Mouse (Mus musculus): ENCODE measurements at regions not wholly inside any gene's neighbourhood (a gene's known extent, or its start where the extent isn't known, plus 50 kb on each side); places are given as distances from the start of the nearest gene placed in this dataset.

- no peak for DNase-seq (ENCODE audit: low spot score in 2 of 2)
These were observed 60.3 kb upstream of the Wnt4 start for GRCm38 (mm10) chr4:137216908-137217497.

- DNase-seq (ENCODE audit: low spot score in 2 of 2), result no peak
These were observed 62.7 kb upstream of the Wnt4 start for GRCm38 (mm10) chr4:137214573-137214972.

GRCm38 (mm10) chr4:137212846-137213245 is 64.4 kb upstream of the Wnt4 start:
- no peak for DNase-seq (ENCODE audit: low spot score in 2 of 2)

DNA sequence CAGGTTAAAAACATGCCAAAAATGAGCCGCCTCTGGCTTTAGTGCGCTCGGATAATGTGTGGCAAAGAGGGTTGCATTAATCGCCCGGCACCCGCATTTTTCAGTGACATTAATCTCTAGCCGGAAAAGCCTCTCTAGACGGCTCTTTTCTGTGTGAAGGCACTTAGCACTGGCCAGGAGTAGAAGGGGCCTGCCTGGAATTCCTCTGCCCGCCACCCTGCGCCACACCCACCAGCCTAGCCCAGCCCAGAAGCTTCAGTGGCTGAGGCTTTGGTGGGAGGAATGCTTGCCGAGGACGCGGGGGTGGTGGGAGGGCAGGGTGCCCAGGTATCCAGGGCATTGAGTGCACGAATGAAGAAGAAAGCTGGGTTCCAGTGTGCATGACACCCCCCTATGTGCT is 65.2 kb upstream of the Wnt4 start:
- no peak for DNase-seq (ENCODE audit: low spot score in 2 of 2)

- DNase-seq (ENCODE audit: low spot score in 2 of 2), result peak in 1 of 2 experiments; percentile 32
These were observed 66.0 kb upstream of the Wnt4 start for GRCm38 (mm10) chr4:137211288-137211687.

- DNase-seq (ENCODE audit: low spot score in 2 of 2), result no peak
These were observed 66.8 kb upstream of the Wnt4 start for GRCm38 (mm10) chr4:137210525-137210924.

DNA sequence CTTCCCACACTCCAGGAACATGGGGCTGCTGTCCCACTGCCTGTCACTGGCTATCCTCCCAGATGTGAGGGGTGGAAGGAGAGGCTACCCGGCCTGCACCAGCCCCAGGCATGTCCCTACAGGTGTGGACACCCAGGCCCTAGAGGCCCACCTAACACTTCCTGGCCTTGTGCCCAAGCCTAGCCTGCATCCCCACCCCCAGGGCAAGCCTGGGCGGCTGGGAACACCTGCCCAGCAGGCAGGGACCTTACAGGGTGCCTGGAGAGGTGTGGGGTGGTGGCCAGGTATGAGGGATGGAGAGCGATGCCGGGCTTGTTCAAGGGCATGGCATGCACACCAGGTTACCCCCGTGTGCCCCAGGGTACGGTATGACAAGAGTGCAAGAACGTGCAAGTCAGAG is 76.3 kb upstream of the Wnt4 start:
- no peak for DNase-seq (ENCODE audit: low spot score in 2 of 2)

DNA sequence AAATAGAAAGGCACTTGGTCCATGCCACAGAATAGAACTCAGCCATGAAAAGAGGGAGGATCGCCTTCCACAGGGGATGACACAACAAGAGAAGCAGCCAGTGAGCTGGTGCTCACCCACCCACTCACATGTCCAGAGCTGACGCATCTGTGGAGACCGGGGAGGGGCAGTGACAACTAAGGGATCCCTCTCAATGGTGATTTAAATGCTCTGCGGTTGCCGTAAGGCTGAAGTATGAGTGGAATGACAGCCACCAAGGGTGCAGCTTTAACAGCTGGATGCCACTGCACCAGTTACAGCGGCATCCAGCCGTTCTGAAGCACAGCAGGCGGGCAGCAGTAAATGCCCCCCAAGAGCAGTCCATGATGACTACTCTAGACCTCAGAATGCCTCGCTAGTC is 76.9 kb upstream of the Wnt4 start:
- DNase-seq (ENCODE audit: low spot score in 2 of 2), result no peak

DNA sequence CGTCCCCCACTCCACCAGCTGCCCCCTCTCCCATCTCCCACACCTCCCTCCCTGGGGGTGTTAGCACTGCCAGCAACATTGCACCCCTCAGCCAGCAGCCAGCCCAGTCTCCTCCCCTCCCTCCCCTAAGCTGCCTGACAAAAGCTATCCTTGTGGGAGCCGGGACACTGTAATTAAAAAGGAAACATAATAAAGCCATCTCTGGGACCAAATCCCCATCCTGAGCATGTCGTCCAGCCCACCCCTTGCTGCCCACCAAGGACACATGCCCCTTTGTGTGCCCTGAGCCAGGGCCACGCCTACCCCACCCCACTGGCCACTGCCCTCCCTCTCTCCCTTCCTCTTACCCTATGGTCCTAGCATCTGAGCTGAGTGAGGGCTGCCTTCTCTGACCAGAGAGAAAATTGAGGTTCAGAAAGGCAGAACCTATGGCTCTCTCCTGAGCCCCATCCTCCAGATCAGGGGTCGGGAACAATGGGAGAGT is 80.8 kb upstream of the Wnt4 start:
- no peak for DNase-seq (ENCODE audit: low spot score in 2 of 2)

DNA sequence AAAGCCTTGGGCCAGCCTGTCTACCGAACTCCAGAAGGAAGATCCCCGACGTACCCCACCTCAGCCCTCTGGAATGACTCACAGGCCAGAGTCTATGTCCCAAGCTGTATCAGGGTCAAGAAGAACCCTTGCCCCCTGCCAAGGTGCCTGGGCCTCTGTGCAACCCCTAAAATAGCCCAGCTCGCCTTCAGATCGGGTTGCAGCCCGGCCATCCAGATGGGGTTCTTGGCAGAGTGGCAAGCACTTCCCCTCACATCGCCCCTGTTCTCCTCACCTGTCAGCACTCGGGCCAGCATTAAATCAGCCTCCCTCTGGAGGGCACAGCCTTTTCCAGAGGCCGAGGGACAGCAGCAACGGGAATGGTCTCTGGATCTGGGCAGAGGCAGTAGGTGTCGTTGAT is 83.2 kb upstream of the Wnt4 start:
- DNase-seq (ENCODE audit: low spot score in 2 of 2), result no peak

GRCm38 (mm10) chr4:137190625-137191024 is 86.7 kb upstream of the Wnt4 start:
- DNase-seq (ENCODE audit: low spot score in 2 of 2), result no peak

DNA sequence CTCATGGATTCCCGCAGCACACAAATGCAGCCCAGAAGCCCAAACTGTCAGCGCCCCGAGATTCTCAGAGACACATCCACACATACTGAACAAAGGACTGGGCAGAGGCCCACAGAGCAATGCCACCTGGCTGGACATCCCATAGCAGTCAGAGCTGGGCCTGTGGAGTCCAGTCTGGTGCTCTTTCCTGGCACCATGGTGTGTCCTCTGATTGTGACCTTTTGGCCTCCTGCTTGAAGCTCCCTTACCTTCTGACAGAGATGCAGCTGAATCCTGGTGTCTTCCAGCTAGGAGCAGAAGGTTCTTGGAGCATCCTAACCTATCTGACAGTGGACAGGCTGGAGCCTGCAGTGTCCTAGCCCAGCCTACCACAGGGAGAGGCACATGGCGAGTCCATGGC is 87.5 kb upstream of the Wnt4 start:
- DNase-seq (ENCODE audit: low spot score in 2 of 2), result no peak

DNA sequence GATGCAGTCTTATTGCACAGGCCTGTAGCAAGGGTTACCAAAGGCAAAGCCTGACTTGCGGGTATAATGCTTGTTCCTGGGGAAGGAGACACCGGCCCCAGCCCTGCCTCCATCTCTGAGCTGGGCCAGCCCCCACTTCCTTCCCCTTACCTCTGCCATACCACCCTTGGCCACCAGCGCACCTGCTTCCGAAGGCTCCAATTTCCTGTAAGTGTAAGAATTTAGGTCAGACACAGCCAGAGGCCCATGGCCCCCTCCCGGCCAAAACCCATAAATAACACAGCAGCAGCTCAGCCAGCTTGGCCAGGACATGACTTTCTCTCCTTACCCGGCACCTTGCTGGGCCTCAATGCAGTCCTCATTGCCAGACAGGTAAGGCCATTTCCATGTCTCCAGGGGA is 88.2 kb upstream of the Wnt4 start:
- DNase-seq (ENCODE audit: low spot score in 2 of 2), result no peak

- no peak for DNase-seq (ENCODE audit: low spot score in 2 of 2)
These were observed 89.7 kb upstream of the Wnt4 start for GRCm38 (mm10) chr4:137187592-137187991.

DNA sequence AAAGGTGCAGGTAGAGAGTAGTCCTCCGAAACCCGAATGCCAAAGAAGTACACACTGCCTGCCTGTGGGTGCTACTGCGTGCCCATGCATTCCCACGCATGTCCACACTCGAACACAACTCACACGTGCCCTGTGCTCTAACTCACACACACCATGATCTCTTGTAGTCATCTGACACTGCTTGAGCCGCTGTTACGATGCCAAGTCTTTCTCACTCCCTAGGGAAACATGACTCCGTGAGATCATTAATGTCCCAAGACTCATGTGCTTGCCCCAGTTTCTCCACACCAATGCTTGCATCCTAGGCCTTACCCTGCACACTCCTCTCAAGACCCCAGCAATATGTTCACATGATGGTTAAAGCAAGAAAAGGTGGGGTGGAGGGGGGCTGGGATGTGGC is 90.2 kb upstream of the Wnt4 start:
- DNase-seq (ENCODE audit: low spot score in 2 of 2), result no peak

DNA sequence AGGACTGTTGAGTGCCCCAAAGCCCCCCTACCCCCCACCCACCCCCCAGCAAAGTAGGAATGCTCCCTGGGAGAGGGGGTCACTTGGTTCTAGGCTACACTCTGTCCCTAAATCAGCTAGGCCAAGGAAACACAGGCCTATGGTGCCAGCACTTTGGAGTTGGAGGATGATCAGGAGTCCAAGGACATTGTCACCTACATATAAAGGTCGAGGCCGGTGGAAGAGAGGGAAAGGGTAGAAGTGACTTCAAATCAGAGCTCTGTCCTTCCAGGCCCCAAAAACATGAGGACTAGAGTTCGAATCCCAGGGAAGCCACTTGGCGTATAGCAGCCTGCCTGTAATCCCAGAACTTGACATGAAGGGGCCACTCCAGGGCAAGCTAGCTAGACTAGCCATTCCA is 92.3 kb upstream of the Wnt4 start:
- no peak for DNase-seq (ENCODE audit: low spot score in 2 of 2)

DNA sequence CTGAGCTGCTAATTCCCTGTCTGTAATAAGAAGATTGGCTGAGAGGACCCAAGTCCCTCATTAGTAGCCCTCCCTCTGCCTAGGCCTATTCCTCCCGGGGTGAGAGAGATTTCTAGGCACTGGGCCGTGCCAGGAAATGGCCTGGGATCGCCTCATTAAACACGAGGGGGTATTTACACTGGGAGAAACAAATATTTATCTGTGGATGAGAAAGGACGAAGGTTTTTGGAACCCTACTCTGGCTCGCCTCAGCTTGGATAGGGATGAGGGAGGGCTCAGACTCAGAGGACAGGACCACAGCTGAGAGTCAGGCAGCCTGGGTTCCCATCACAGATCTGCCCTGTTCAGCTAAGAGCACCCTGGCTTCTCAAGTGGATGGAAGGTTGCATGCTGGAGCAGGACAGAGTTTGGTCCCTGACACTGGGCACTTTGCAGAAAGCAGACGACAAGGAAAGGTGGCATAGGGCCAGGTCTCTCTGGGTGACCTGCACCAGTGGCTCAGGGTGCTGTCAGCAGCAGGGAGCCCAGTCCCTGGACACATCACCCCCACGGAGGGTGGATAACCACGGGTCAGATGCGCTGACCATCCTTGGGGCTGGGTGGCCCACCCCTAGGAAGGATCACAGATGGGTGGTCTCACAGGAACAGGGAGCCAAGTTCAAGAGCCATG is 94.0 kb upstream of the Wnt4 start:
- DNase-seq (ENCODE audit: low spot score in 2 of 2), result no peak

DNA sequence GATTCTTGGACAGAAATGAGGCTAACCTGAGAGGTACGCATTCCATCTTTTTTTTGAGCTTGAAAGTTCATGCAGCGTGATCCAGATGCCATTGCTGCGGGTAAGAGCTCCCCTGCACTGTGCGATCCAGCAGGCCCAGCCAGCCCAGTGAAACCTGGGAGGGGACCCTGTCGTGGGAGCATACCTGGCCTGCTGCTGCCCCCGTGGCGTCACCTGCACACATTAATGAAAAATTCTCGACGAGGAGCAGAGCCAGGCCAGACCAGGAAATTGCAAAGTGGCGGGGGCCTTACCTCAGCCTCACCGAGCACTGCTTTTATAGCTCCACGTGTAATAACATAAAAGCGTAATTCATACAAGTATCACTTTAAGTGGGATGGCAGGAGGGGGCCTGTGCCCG is 94.7 kb upstream of the Wnt4 start:
- no peak for DNase-seq (ENCODE audit: low spot score in 2 of 2)

DNA sequence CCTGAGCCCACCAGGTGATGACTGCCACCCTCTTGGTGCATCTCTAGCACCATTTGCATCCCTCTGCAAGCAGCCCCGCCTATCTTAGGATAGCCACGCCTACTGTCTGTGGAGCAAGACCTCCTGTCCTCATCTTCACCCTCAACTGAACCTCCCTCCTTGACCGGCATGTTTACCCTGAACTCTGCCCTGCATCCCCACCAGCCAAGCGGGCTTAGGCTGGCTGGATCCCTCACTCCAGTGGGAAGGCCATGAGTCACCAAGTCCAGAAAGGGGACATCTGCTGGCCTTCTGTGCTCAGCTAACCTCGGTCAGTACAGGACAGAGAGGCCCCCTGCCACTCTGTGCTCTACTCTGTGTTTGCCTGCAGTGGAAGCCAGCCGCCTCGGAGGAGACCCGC is 96.0 kb upstream of the Wnt4 start:
- no peak for DNase-seq (ENCODE audit: low spot score in 2 of 2)

- DNase-seq (ENCODE audit: low spot score in 2 of 2), result no peak
These were observed 97.2 kb upstream of the Wnt4 start for GRCm38 (mm10) chr4:137180083-137180482.

DNA sequence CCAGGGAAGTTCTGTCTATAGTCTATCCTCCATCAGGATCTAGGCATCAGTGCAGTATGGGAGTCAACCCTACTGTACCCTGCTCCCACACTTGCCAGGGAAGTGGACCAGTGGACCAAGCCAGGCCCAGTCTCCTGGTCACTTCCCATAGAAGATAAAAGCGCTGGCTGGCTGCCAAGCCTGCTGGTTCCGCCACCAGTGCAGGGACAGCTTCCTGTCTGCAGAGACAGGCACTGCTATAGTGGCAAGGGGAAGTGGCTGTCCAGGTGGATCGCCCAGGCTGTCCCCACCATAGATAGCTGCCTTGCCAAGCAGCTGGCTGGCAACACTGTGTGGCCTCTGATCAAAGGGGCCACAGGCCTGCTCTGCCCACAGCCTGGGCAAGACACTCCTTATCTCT is 98.5 kb upstream of the Wnt4 start:
- no peak for DNase-seq (ENCODE audit: low spot score in 2 of 2)

- DNase-seq (ENCODE audit: low spot score in 2 of 2), result no peak
These were observed 112.4 kb upstream of the Wnt4 start for GRCm38 (mm10) chr4:137164933-137165332.

DNA sequence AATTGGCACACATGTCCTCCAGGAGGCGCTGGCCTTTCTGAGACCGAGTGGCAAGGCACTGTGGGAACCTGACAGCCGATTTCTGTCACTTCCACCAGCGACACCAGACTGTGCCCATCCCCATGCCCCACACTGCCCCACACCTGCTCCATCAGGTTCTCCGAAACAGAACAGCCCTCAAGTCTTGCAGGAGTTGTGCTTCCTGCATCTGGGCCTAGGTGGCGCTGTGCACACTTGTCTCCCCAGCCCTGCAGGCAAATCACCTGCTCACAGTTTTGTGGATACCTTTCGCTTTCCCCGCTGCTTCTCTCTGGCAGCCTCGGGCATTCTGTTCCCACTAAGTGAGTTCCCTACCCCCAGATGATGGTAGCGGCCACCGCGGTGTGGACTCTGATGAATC is 112.9 kb upstream of the Wnt4 start:
- DNase-seq (ENCODE audit: low spot score in 2 of 2), result peak; percentile 74 to 81

- no peak for DNase-seq (ENCODE audit: low spot score in 2 of 2)
These were observed 113.3 kb upstream of the Wnt4 start for GRCm38 (mm10) chr4:137163962-137164361.
